Mouse (Mus musculus): Measurements from ENCODE around the gene Lamc3.

DNA sequence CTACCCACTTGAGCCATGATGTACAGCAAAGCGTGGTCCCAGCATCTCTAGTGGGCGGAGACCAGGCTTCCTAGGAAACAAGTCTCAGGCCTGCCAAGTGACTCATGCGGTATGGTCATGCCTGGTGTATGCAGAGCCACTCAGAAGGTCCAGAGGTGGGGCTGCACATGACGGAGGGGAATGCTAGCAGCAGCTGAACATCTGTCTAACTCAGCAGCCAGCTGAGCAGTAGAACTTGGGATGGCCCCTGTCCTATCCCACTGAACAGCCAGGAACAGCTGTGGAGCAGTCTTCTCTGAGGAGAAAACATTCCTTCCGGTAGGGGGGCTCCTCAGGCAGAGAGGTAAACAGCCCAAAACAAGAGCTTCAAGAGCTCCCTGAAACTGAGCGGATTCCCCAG lies 61.3 kb downstream of the Lamc3 start:
- TF ChIP-seq CTCF (IDR thresholded peaks at IDR 0.05; ENCODE audit: low read depth) (no peak), EP300 (IDR thresholded peaks at IDR 0.05; ENCODE audit: low read depth) (no peak)
